Mouse (Mus musculus) cerebellum, postnatal 14 days (tissue): ENCODE data around the gene Prkce.
A peak's percentile ranks its signal among the peaks of the same experiment; 100 is the strongest.

Source experiments
- DNase-seq, 2 experiments: peaks; one replicate each; pipeline ENCODE4 v3.0.0; 2021; ENCODE audit warnings: mixed read lengths in 2 of 2

Prkce gene

DNA sequence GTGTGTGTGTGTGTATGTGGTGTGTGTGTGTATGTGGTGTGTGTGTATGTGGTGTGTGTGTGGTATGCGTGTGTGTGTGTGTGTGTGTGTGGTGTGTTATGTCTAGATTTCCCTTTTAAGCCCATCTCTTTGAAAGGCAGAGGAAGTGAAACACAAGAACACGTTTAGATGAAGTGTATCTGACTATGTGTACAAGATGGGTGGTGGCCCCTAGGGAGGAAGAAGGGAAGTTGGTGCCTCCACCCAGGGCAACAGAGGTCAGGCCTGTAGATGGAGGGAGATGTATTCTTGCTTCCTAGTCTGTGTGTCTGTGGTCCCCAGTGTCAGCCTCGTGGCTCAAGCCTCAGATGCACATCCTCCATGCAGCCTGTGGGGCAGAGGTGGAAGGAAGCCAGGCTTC is 169.5 kb downstream of the Prkce start:
- DNase-seq, result no peak

DNA sequence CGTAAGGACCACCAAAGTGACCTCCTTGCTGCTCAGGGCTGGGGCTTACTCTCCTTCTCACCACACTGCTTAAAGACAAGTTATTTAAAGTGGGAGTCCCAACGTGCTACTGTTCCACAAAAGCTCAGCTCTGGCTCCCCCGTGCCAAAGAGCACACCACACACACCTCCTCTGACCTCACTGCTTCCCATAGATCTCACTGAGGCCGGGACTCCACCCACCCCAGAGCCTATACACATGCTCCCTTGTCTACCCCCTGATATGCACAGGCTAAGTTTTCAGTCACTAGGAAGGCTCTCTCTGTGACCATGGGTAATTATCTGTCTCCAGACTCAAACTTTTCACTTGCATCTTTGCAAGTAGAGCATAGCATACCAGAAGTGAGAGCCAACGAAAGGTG is 170.7 kb downstream of the Prkce start:
- DNase-seq, result no peak

DNA sequence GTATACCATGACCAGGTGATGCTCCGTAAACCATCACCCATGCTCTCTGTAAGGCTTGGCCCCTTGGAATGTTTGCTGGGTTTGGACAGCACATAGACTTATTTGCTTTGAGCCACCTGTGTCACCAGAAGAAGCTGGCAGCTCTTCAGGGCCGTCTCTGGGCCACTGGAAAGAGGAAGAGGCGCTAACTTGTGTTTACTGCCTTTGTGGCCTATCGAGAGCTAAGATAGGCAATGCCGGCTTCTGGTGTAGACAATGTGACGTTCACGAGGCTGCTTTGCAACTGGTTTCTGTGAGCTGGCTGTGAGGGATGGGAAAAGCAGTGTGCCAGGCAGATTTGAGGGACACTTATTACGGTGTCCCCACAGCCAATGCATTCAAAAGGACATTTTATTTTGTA is 176.4 kb downstream of the Prkce start:
- peak in 1 of 2 experiments; percentile 63 for DNase-seq

DNA sequence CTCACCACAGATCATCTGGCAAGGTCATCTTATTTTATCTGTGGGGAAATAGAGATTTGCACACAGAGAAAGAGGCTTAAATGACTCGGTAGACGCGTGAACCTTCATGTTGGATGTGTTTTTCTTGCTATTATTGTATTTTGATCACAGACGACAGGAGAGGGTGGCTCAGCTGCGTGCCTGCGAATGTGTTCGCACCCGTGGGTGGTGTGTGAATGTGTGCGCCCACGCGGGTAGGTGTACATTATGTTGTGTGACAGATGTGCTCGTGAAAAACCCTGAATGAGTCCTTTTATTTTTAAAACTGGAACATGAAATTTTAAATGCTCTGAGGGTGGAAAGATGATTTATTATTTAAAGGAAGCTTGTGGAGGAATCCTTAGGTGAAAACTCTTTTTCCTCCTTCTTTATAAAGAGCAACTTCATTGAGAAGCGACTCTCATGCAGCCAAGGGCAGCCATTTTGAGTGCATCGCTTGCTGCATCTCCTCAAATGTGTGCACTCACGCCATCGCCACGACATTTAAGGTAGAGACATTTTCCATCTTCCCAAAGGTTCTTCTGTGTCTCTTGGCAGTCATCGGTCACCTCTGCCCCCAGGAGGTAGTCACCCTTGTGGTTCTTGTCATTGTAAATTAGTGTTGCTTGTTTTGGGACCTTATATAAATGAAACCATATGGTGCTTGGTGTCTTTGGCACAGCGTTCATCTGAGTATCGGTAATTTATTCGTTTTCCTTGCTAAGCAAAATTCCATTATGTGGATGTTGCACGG is 177.8 kb downstream of the Prkce start:
- peak; percentile 57 to 67 for DNase-seq

DNA sequence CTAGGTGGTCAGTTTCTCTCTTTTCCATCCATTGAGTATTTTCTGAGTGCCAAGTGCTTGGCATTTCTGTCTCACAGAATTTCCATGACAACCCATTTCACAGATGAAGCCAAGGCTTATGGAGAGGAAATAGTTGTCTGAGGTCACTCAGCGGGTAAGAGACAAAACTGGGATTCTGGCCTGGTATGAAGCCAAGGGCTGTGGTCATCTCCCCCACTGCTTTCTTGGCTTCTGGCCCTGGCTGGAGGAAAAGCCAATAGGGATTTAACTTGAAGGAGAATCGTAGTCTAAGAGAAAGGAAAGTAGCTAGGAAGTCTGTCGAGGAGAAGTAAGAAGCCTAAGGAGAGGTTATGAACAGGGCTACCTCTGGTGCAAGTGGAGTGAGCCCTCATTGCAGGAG is 182.7 kb downstream of the Prkce start:
- DNase-seq, result peak; percentile 88 to 94

DNA sequence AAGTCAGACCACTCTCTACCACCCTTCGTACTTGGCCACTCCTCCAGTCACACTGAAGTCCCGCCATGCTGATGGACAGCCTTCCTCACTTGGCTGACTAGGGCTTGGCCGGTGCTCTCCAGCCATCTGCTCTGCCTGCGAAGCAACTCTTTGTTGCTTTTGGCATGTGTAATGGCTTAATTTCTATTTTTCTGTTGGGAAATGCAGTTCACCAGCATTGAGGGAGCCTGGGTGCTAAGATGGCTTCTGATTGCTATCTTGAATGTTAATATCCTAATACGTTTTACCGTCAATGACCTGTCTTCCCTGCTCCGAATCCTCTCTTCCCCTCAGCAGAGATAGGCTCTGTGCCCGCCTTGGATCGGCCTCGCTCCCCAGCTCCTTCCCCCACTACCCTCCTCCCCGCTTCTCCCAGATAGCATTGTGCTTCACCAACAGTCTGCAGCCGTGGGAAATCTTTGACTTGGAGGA is 183.2 kb downstream of the Prkce start:
- peak; percentile 82 to 87 for DNase-seq

DNA sequence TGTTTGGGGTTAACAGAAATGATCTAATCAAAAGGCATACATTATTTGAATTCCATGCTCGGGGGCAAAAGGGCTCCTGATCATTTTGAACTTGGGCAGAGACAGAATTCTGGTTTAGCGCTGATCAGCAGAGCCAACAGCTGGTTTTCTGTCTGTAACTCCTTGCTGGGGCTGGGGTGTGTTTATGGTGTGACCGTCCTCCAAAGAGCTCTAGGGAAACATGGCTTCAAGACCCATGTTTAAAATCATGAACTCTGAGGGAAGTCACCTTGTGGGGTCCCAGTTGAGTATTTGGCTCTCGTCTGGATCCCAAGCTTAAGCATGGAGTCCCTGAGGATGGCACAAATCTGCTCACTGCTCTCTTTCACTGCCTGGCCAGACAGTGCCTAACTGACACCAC is 183.7 kb downstream of the Prkce start:
- DNase-seq, result no peak

DNA sequence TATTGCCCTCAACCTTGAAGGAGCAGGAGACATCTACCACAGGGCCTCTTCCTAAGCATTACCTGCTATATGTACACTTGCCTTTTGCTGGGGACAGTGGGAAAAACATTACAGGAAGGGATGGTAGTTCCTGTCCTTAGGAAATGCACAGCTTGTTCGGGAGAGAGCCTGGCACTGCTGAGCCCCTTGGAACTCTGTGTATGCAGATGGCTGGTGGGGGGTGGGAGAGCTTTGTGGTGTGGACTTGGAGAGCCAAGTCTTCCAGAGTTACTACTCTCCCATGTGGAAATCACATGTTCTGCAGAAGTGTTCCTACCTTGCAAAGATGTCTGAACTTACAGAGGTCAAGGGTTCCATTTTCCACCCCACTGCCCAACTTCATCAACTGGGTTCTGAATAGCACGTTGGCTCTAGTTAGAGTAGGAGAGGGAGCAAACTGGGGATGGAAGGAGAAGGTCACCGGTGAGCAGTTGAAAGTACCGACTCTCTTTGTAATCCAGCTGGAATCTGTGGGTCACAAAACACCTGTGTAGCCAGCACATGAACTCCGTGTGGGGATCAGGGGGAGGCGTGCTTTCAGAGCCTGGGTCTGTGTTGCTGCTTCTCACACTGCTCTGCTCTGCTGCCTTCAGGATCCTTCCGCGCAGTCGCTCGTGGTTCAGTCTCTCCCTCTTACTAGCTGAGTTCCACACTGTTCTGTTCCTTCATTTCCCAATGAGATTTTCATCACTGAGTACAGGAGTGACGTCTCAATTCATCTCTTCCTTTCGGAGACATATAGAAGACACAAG is 184.9 kb downstream of the Prkce start:
- DNase-seq, result peak; percentile 74 to 82

DNA sequence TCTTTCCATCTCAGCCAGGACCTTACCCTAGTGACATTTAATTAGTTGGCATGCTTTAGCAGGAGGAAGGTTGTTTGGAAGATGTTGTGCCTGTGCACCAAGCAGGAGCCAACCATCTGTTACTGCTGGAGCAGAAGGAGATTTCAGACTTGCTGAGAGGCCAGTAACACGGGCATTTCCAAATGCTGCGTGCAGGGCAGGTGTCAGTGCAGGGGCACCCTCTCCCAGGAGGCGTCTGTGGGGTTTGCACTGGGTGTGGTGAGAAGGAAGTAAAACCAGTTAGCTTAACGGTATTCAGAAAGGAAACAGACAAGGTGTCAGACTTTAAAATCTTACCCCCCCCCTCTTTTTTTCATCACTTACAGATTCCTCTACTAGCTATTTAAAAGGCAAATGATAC is 186.1 kb downstream of the Prkce start:
- peak; percentile 62 to 83 for DNase-seq

DNA sequence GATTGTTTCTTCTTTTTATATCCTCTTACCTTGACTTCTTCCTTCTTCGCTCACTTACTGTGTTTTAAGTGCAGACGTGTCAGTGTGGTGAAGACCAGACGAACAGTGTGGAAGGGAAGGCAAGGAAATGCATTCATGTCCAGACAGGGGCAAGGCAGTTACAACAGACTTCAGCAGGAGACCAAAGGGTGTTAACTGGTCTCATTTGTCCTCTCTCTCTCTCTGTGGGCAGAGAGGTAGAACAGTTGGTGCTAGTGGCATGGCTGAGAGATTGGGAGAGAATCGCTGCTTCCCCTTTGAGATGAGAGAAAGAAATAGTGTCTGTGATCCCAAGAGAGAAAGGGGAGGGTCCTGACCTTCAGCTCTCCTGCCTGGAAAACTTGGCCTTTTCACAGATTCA is 186.5 kb downstream of the Prkce start:
- no peak for DNase-seq

DNA sequence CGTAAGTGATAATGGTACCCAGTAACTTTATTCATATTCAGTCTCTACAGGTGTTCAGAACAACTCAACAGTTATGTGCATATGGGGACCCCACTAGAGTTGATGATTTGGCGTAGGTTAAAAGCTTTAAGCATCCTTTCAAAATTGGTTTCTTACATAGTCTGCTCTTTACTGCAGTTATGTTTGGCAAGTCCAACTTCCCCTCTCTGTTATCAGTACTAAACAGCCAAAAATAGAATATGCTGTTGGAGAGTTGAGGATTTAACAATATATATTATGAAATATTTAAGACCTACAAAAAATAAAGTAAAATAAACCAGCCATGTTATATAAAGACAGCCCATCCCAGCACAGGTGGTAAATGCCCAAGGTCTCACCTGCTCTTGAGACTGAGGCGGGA is 187.3 kb downstream of the Prkce start:
- no peak for DNase-seq

DNA sequence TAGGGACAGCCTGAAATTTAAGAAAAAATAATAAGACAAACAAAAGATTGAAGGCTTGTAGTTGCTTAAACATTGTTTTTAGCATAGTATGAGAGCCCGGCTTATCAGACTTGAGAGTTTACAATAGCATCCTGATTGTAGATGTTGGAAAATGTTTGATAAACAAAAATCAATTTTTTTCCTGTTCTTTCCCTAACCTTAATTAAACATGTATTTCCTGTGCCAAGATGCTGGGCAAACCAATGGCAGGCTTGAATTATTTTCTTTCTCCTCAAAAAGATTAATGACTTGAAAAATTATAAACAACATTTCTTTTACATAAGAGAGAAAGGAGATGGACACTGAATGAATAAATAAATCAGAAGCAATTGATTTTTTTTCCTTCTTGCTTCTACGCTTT is 187.7 kb downstream of the Prkce start:
- no peak for DNase-seq

DNA sequence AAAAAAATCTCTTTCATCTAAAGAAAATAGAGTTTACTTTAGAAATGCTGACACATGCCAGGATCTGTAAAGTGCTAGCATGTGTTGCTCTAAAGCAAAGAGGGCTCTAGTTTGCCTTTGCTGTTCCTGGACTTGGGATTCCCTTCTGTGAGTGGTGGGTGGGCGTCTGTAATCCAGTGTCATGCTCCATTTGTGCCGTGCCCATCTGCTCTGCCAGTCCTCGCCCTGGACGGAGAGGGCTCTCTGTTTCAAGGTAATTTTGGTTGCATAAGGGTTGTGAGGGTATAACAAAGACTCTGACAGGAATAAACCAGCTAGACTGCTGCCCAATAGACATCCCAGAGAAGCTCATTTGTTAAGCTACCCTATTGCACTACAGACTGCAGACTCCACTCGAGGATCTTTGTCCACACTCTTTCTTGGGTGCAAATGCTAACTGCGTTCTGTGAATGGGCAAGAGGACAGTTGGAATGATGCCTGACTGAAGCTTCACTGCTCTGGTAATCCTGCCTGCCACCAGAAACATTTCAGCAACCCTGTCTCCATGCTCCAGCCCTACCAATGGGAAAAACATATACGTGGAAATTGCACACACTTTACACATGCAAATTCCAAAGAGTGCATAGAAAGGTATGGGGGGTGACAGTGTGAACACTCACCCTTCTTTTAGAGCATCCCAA is 188.3 kb downstream of the Prkce start:
- peak; percentile 77 to 83 for DNase-seq

DNA sequence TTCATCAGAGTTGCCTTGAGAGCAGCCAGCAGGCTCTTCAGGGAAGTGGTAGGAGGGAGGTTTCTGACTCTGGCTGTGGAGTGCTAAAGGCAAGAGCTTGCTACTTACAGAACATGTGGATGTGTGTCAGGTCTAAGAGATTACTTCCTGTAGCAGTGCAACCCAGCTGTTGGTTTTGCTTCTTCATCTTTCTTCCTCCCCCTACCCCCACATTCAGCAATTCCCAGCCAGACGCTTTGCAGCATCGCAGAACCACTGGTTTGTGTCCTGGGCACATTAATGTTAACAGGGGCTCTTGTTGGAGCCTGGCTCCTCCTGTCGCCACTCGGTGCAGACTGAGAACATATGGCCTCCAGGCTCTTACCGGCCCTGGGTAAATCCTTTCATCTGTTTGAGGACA is 190.8 kb downstream of the Prkce start:
- DNase-seq, result no peak

DNA sequence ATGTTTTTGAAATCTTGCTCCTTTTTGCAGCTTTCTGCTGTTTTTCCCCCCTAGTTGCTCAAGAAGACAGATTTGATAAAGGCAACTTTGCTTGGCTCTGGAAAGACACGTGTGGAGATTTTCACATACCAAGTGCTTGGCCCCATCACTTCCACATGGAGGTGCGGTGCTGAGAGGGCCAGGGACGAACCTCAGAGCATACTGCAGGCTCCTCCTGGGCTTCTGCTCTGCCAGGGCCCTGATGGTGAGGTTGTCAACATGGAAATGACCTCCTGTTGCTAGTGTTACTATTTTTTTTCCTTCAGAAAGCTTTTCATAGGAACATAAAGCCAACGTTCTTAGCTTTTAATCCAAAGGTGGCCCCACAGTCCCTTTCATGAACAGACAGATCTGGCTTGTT is 191.3 kb downstream of the Prkce start:
- DNase-seq, result peak in 1 of 2 experiments; percentile 44

DNA sequence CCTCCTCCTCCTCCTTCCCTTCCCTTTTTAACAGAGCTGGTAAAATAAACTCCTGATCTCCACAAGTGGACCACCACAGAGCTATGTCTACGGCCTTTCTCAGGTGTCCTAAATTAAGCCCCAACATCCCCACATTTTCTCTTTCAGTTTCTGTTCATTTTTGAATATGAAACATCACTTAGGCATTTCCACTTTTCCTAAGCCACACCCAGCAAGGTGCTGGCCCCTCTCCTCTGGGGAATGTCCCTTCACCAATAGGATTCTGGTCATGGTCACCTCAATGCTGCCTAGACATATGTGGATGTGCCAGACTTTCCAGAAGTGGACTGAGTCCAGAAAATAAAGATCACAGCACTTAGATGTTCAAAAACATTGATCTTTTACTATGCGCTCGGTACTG is 193.3 kb downstream of the Prkce start:
- no peak for DNase-seq

DNA sequence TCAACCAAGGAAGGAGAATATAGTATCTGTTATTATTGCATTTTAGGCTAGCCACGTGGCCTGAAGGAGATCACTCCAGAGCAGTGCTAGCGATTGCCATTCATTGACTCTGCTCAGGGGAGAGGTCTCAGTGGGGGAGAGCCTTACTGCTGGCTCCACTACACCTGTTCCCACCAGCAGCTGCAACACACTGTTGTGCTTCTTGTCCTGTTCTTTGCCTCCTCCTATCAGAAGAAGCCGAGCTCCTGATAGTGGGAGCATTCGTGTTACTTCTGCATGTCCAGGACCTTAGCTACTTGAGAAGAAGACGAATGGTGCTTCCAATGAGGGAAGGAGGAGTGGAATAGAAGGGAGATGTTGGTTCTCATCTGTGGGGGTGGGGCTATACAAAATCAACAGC is 195.8 kb downstream of the Prkce start:
- no peak for DNase-seq

DNA sequence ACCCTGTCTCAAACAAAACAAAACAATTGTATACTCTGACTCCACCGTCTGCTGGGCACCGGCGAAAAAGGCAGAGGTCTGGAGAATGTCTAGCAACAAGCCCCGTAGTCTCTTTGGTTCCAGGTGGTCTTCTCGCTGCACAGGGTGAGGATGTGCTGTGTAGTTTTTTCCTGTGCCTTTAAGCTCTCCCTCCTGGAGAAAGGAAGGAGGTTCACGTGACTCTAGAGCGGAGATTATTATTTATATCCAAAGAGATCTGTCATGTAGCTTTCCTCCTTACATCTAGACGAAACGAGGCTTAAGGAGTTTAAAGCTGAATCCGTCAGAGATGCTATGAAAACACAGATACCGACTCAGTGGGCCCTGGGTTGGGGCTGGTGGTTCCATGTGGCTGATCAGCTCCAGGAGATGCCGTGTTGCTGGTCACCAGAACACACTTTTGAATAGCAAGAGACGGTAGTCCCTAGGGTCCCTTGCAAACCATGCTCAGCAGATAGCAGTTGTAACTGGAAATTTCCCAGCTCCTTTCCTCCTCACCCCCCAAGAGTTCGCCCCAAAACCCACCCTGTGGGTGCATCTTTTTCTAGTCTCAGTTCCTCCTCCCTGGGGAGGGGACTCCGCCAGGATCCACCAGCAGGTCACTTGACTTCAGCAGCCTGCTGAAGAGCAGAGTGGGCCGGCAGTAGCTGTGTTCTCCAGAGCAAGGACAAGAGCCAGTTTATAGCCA is 196.9 kb downstream of the Prkce start:
- DNase-seq, result no peak

DNA sequence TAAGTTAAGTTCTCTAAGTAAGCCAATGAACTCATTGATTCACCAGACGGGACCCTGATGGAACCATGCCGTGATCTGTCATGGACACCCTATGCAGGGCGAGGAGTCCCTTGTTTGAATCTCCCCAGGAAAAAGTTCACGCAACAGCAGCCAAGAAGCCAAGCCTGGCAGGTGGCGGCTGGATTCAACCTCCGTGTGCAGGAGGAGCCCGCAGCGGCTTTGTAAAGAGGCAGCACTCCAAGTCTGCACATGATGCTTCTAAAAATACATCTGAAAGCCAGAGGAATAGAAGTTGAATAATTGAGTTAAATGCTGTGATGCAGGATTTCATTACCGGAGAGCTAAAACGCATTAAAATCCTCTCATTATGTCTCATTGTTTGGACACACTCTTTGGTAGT is 199.3 kb downstream of the Prkce start:
- DNase-seq, result peak; percentile 26 to 50

DNA sequence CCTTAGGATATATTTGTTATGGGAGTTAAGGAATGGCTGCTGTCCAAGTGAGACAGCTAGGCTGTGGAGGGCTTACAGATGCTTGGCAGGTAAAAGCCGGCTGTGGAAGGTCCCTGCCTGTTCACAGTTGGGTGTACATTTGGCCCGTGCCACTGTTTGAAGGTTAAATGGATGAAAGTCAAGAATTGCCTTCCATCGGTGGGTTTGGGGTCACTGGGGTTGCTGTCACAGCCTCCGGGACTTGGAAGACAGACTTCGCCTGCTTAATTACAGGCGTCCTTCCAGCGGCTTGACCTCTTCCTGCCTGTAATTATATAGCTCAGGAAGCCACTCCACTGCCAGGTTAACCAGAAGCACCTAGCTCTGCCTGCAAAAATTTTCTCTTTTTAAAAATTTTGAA is 200.1 kb downstream of the Prkce start:
- DNase-seq, result no peak

DNA sequence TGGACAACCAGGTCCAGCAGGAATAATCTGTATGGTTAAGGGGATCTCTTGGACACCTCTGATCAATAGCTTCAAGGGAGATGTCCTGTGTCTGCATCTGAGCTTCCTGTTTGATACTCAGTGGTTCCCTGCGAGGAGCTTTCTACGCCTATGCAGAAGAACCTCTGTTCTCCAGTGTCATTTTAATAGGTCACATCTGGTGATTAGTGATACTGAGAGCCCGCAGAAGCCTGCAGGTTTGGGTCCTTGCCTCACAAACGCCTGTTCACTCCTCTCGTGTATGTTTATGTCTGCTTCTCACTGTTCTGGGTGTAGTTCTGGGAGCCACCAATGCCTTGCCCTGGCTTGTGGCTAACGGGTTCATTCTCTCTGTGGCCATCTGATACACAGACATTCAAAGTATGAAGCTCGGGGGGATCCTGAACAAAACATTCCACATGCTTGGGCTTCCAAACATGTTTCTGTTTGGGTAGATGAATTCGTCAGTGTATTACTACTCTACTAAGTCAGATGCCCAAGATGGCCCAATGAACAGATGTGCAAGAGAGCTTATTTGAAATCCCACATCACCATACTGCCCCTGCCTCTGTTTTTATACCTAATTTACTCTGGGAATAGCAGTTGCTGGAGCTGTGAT is 202.6 kb downstream of the Prkce start:
- no peak for DNase-seq

DNA sequence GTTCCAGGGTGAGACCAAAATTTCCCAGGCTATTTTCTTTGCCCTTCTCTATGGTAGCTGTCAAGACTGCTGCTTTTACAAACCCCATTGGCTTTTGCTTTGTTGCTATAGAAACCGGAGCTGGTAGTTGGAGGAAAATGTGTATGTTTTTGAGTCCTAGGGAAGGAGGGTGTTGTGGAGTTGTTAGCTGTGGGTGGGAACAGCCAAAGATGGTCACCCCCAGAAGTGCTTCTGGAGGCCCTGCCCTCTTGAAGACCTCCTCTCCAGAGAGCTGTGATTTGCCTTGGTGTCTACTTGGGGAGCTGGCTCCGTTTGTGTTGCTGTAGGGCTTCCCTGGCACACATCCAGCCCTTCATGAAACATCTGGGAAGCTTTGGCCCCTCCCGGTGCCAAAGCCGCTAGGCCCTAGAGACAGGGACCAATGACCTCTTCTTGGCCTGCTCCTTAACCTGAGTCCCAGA is 203.5 kb downstream of the Prkce start:
- DNase-seq, result no peak
